Mouse (Mus musculus) urinary bladder, postnatal 25 days (tissue): ENCODE results near the gene Sox18.

Experiments used
- DNase-seq: peaks from one replicate; pipeline ENCODE4 v3.0.0; 2022; ENCODE audit warnings: low spot score

Gene Sox18

DNA sequence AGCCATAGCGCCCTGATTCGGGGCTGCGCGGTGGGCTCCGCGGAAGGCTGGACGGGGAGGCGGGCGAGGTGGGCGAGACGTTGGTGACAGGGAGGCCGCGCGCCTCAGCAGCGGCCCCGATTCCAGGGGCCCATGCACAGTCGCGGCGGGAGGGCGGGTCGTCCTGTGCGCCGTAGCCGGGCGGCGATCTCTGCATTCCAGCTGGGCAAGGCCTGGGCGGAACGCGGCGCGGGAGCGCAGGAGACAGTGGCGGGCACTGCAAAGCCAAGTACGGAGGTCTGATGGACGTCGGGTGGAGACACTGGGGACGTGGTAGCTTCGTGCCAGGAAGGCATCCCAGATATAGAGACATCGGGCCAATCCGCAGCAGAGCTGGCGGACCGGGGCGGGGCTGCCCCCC, at the start of gene Sox18:
TSS of gene Sox18 (minus strand) at position 315 of the 400 bp plus-strand sequence.
- no peak for DNase-seq

DNA sequence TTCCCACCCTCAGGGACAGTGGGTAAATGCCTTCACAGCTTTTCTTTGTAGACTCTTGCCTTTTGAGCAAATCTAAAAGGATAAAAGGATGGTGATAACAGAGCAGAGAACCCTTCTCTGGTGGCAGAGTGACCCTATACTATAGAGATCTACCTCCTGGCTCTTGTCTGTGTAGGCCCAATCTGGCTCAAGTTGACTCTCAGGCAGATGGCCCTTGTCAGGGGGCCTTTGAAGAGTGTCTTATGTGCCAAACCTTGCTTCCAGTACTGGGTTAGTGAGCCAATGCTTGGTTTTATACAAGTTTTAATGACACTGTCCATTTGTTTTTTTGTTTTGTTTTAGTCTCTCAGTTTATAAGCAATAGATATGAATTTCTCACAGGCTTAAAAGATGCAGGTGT, 49.8 kb upstream of the Sox18 start:
- no peak for DNase-seq

DNA sequence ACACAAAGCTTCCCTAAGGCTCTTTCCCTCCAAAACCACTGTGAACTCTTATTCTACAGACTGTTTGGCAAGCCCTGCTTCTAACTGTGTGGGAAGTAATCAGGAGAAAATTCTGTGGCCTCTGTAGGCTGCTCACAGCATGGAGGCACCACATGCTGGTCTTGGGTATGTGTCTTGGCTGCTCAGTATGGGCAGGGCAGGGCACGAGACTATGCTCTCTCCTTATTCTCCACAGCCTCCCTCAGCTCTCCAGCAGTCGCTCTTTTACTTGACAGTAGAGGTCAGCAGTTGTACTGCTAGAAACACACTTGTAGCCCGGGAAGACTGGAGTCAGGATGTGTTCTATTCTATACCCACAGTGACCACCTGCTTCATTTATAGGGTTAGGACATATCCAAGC, 48.6 kb upstream of the Sox18 start:
- no peak for DNase-seq

DNA sequence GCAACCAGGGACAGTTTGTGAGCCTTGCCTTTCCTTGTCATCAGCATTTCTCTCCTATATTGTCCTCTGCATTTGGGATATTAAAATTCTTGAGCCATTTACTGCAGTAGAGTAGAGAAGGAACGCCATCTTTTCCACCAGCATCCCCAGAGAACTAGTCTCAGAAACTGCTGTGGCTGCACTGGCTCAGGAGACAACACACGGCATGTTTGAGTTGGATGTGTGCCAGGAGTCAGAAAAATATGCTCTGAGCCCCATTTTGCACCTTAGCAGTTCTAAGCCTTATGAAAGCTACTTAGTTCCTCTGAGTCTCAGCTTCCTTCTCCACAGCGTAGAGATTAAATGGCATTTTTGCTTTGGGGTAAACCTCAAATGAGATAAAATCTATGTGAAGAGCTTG, 45.6 kb upstream of the Sox18 start:
- no peak for DNase-seq

DNA sequence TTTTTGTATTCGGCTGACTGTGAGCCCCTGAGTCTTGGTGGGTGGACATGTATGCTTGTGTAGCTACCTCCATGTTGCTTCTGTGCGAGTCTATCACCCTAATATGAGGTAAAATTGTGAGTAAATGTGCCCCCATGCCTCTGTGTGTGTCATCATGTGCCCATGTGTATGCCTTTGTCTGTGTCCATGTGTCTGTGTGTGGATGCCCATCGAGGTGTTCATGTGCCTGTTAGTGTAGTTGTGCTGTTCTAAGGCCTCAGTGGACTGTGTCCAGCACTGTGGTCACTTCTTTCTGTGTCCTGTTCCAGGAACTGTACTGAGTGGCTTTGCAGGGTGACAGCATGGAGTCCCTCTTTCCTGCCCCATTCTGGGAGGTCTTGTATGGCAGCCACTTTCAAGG, 43.9 kb upstream of the Sox18 start:
- DNase-seq = no peak

DNA sequence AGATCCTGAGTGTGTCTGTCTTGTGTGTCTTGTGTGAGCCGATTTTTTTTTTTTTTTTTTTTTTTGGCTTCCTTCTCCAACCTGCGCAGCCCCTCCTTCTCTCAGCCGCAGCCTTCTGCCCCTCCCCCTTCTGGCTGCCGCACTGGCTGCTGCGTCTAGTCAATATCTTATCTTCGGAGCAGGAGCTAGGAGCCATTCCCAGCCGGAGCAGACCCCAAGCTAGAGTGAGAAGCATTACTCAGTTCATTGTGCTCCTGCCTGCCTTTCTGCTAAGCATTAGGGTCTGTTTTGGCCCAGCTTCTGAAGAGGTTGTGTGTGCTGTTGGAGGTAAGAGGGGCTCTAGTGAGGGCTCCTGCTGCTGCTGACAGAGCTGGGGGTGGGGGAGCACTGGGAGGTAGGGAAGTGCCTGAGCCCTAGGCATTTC, 43.5 kb upstream of the Sox18 start, which contains the start of gene Oprl1:
TSS of gene Oprl1 (plus strand) at position 114 of the 424 bp plus-strand sequence.
- DNase-seq = no peak

DNA sequence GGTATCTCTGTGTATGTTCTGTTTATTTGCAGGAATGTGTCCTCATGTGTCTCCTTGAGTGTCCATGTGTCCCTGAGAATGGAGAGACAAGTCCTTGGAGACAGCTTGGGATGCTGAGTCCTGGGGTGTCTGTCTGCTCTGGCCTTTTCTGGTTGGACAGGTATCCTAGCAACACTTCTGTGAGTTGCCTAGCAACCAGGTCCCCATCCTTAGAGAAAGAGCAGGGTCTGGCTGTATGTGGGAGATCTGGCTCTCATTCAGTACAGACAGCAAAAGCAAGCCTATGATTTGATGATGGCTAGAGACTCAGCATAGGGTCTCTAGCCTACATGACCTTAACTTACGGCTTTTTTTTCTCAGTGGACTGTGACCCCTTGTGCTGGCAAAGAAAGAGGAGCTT, 42.3 kb upstream of the Sox18 start:
- DNase-seq = no peak

DNA sequence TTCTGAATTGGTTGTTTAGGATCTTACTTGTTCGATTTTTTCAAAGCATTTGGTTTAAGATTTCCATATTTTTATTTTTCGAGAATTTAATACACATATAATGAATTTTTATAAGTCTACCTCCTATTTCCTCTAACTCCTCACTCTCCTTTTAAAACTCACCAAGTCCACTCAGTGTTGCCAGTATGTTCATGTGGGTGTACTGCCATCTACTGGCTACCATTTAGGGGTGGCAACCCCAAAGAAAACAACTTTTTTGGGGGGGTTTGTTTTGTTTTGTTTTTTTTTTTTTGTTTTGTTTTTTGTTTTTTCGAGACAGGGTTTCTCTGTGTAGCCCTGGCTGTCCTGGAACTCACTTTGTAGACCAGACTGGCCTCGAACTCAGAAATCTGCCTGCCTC, 35.2 kb upstream of the Sox18 start:
- DNase-seq = no peak

DNA sequence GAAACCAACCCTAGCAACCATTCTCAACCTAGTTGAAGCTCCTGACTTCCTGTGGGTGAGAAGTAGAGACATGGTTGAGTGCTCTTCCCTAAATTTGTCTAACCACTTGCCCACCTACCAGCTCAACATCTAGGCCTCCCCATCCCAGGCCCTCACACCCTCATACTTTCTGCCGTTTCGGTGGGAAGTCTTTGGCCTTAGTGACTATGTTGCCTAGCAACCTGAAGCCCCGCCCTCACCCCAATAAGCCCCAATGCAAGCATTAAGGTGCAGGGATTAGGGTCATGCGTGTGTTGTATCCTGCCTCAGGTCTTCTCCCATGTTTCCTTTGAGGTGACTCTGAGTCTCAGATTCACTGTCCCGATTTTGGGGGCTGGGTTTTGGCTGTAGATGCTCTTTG, 26.8 kb upstream of the Sox18 start, which contains the start of gene Lkaaear1:
TSS of gene Lkaaear1 (minus strand) at position 202 of the 400 bp plus-strand sequence.
- DNase-seq = no peak

DNA sequence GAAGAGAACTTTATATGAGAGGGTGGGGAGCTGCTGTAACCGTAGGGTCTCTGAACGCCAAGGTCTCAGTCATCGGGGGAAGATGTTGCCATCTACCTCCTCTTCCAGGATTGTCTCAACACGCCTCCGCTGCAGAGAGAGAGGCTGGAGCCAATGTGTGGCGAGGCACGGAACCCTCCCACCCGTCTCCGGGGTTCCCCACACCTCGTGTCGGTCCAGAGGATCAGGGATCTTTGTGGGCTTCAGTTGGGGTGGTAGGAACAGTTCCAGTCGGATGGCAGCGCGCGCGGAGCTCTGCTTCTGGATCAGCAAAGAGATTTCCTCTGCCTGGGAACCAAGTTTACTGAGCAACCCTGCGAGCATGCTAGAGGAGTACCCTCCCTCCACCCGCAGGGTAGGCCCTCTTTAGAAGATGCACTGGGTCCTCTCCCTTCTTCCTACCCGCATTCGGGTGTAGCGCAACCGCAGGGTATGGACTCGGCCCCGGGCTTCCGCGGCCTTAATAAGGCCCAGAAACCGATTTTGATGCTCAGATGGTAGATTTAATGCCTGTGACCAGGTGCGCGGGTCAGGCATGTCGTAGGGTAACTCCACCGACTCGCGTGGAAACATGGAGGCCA, 25.5 kb upstream of the Sox18 start:
- DNase-seq = no peak

DNA sequence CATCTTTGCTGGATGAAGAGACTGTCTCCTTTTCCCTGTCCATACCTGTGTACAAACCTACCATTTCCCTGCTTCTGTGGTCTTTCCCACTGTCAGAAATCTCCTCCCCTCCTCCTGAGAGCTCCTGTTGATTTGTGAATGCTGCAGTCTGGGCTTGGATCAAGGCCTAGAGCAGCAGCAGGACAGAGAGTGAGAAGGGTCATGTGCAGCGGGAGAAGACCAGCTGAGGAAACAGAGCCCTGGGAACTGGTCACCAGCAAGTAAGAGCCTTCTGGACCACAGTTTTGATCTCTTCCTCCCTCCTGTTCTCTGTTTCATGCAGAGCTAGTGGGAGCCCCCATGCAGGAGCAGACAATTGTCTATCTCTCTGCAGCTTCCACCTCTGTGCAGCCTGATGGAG, 24.3 kb upstream of the Sox18 start:
- no peak for DNase-seq

DNA sequence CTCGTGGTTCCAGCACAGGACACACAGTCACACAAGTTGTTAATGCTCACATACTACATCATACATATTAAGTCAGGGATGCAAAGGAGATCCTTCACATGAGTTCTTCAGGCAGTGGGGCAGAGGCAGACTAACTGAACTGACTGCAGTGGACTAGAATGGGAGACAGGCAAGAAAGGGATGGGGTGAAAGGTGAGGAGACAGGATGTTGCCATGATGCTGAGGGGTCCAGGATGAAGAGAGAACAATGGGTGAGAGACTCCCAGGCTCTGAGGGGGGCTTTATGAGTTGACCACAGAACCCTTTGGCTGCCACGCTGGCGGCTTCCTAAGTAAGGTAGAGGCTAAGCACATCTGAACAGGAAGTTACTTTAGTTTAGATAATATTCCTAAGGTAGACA, 23.1 kb upstream of the Sox18 start:
- DNase-seq = no peak

DNA sequence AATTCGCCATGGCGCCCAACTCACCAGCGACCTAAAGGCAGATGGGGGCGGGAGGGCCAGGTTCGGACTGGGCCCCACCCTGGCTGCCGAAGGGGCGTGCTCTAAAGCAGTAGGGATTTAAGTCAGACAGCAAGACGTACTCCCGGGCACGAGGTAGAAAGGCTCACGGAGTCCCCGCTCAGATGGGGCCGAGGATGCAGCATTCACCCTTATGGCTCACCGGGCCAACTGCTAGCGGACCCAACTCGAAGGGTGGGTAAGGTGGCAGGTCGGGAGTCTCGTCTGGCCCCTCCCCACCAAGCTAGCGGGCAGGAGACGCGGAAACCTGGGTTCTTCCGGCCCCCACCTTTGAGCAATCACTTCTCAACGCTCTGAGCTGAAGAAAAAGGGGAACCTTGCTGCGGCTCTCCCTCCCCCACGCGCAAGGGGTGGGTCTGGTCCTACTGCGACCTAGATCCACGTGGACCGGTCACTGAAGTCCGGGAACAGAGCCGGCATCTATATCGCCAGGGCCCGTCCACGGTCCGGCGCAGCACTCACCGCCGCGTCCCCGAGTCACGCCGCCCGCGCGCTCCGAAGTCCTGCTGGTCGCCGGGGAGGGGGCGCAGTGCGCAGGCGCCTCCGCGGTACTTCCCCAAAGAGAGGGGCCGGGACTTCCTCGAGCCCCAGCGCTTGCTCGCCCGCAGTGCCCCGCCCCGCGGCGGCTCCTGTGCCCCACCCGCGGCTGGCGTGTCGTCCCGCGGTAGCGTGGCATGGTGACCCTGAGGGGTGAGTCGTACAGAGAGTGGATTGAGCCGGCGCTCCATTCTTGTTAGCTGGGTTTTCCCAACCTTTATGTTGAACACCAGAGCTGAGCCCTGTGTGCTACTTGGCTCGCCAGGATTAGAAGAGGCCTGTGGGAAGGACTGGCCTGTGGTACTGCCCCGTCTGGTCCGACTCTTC, 22.2 kb upstream of the Sox18 start, which contains the start of gene Rgs19:
TSS of gene Rgs19 (minus strand) at position 639 of the 942 bp plus-strand sequence.
- DNase-seq = peak; percentile 78

DNA sequence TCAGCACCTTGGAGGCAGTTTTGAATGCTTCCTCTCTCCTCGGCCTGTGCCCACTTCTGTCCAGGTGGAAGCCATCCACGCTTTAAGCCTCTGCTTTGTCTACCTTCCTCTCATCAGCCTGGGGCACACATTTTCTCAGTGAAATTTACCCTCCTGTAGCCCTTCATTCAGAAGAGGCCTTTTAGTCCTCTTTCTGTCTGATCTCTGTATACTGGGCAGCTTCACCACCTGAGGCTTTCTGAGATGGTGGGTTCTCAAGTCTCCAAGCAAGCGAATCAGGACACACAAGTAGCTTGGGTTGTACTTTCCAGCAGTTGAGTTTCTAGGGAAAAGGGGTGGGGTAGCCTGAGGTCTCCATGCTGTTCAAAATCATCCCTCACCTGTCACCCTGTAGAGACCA, 20.9 kb upstream of the Sox18 start:
- no peak for DNase-seq

DNA sequence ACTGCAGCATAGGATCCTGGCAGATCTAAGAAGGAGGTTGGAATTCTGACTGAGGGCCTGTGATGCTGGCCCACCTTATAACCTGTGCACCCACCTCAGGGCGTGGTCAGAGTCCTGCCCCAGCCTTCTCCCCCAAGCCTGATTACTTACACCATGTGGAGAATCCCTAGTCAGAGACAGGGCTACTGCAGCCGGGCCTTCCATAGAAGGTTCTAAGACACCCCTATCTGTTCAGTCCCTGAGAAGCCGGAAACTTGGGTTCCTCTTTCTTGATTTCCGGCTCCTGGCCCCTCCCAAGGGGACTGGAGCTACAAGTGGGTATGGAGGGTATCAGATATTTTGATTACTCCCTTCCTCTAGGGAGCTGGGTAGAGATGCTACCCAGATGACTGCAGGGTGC, 20.1 kb upstream of the Sox18 start:
- no peak for DNase-seq

DNA sequence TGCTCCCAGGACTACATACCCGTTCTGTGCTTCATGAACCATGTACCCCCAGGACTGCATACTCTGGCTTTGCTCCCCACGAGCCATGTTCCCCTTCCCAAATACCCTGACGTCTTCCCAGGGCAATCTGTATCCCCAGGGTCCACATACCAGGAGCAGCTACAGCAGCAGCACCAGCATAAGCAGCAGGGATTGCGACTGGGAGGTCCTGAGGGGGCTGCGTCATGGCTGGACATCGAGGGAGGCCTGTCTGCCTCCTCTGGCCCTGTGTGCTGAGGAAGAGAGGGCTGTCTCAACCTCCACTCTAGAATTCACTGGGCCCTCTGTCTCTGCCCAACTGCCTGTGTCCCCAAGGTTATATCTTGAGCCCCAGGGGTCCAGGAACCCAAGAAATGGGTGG, 19.6 kb upstream of the Sox18 start:
- no peak for DNase-seq

DNA sequence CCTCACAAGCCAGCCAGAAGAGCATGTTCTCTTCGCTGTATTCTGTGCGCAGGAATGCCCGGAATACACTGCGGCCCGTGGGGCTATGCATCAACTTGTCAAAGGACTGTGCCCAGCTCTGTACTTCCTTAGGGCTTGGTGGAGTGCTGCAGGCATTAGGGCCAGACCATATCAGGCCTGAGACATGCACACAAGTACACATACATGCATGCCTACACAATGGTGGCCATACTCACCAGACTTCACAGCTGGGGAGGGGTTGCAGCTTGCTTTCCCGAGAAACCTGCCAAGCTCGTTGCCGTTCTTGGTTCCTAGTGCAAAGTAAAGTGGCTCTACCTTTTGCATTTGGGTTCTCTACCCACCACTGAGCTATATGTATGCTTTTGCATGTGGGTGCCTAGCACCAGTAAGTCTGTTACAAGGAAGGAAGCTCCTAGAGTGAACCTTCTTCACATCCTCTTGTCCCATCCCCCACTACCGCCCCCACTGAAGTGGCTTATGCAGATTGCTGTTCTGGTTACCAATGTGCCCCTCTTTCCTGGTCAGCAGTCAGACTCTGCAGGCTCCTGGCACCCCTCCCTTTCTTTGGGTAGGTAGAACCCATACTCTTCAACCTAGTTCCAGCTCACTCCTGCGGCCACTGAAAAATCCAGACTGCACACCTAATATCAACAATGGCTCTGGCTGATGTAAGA, 18.2 kb upstream of the Sox18 start:
- DNase-seq = no peak

DNA sequence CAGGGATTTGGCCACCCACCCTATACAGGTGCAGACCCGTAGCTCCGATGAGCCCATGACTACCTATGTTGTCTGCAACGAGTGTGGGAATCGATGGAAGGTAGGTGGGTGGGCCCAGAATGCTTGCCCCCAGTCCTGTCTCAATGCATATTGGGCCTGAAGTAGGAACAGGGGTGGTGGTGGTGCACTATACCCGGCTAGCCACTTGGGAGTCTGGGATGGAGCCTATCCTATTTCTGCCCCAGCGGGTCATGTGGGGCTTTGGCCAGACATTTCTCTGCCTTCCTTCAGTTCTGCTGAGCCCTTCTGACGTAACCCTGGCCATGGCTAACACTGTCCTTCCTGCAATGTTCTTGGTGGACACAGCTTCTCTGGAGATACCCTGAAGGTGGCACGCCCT, 16.1 kb upstream of the Sox18 start:
- no peak for DNase-seq

DNA sequence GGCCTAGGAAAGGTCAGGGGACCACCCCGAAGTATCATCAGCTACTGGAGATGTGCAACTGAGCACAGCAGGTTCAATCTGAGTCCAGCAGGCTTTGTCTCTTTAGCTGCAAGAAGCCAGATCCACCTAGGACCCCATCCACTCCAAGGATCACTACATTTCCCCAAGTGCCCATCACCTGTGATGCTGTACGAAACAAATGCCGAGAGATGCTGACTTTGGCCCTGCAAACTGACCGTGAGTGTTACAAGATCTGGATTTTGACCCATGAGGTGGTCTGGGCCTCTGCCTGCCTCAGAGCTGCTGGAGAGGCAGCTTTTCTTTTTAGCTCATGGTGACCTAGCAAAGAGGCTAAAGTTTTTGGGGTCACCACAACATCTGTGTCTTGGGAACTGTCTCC, 14.2 kb upstream of the Sox18 start:
- DNase-seq = no peak

DNA sequence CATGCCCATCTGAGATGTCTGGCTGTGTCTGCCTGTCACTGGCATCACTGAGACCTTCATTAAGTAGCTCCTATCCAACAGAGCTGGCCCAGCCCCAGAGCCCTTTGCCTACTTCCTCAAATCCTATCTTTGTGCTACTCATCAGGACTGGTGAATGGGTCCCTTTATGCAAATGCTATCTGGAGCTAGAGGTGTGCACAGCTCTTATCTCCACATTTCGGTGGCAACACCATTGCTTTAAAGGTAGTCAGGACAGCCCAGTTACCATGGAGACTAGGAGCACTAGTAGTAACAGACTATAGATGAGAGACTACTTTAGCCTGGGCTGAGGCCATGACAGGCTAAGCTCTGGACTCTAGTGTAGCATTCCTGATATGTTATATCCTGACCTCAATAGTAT, 13.3 kb upstream of the Sox18 start:
- DNase-seq = no peak

DNA sequence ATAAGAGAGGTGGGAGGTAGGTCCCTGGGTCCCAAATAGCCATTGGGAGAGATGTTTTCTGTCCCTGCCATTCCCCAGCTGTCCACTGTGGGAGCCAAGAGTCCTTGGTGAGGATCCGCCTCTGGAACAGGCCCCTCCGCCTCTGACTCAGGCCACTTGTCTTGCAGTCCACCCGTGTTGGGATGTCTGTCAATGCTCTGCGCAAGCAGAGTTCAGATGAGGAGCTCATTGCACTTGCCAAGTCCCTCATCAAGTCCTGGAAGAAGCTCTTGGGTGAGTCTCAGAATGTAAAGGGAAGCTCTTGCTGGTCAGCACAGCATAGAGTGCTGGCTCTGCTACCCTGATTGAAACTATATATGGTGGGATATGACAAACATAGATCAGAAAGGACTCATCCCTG, 11.9 kb upstream of the Sox18 start:
- DNase-seq = no peak

DNA sequence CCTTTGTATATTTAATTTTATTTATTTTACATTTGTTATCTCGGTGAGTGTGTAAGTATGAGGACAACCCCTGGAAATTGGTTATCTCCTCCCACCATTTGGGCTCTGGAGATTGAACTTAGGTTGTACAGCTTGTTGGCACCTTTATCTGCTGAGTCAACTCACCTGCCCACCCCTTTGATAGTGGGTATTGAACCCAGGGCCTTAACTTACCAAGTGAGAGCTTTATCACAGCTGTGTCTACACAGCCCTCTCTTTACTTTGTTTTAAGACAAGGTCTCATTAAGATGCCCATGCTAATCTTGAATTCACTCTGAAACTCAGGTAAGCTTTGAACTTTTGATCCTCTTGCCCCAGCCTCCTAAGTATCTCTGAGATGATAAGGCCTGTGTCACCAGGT, 10.5 kb upstream of the Sox18 start:
- no peak for DNase-seq

DNA sequence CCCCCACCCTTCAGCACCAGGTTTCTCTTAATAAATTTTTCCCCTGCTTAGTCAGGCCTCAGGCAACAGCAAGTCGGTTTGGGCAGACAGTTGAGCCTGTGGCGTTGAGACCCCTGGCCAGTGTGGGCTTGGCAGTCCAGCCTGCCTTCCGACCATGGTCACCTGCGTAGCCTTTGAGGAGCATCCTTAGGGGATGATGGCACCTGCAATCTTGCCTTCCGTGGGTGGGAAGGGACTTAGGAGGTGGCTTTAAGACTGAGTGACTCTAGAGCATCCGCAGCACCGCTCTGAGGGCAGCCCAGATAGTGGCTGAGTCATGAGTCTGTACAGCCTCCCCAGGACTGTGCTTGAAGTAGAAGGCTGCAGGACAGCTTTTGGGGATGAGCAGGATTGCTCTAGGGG, 9.3 kb upstream of the Sox18 start:
- no peak for DNase-seq
